Mouse (Mus musculus) forebrain, embryonic 16.5 days (tissue): ENCODE results near the gene Dnah7b. TPM values are rescaled to one million over a fixed set of nuclear protein-coding genes. Genes with fewer than 3 reads are reported as not detected.
A peak's percentile ranks its signal among the peaks of the same experiment; 100 is the strongest.
"Not testable (repeated sequence)": the region's sequence is repeated elsewhere in the genome, so short reads cannot be mapped to it uniquely, and the experiment has no call there.

Source experiments
- ATAC-seq: fragments of 200-750 bp; cut with Nextera tagmentation; 2 replicates; pipeline ENCODE4 v1.8.0; 2017; ENCODE audit warnings: mild to moderate bottlenecking, moderate library complexity
- H3K27ac ChIP-seq: fragments of 300-500 bp; sonication (generic); 2 replicates; pipeline ENCODE4 v1.5.1; 2014; ENCODE audit warnings: low read length, control low read depth
- H3K27me3 ChIP-seq: fragments of 300-500 bp; sonication (generic); replicated peaks from 2 replicates; pipeline ENCODE4 v1.6.1; 2014; ENCODE audit warnings: low read length; ENCODE audit not compliant: control insufficient read depth, insufficient read depth
- H3K36me3 ChIP-seq: fragments of 300-500 bp; sonication (generic); 2 replicates; pipeline ENCODE4 v1.6.1; 2014; ENCODE audit not compliant: control insufficient read depth, insufficient read depth
- H3K4me1 ChIP-seq: fragments of 300-500 bp; sonication (generic); replicated peaks from 2 replicates; pipeline ENCODE4 v1.6.1; 2014; ENCODE audit warnings: low read length; ENCODE audit not compliant: control insufficient read depth, insufficient read depth
- H3K4me2 ChIP-seq: fragments of 300-500 bp; sonication (generic); 2 replicates; pipeline ENCODE4 v1.6.1; 2014; ENCODE audit warnings: mild to moderate bottlenecking, low read length, control low read depth
- H3K4me3 ChIP-seq: fragments of 300-500 bp; sonication (generic); replicated peaks from 2 replicates; pipeline ENCODE4 v1.5.1; 2014; ENCODE audit warnings: mild to moderate bottlenecking, low read length, control low read depth
- H3K9ac ChIP-seq: fragments of 300-500 bp; sonication (generic); replicated peaks from 2 replicates; pipeline ENCODE4 v1.6.1; 2014; ENCODE audit warnings: low read depth, low read length, control low read depth
- H3K9me3 ChIP-seq: fragments of 300-500 bp; sonication (generic); 2 replicates; pipeline ENCODE4 v1.6.1; 2016; ENCODE audit warnings: low read length; ENCODE audit not compliant: control insufficient read depth
- WGBS: fragments of 180-500 bp; shearing (Covaris S2); extraction: QIAGEN DNeasy Blood & Tissue Kit; methylation state at CpG from one replicate; pipeline ENCODE4 v1.1.7; 2014; 5-methylcytosine and 5-hydroxymethylcytosine counted together
- polyA plus RNA-seq: library from polyadenylated mRNA; unstranded; fragments of >200 nt; fragmentation: Nextera tagmentation; extraction: Ambion mirVana; gene quantifications from 2 replicates; pipeline ENCODE4 v1.2.1, GENCODE M21; 2015

Gene Dnah7b
- polyA plus RNA-seq, 1 experiment from 2014 or later = 1.4 TPM

DNA sequence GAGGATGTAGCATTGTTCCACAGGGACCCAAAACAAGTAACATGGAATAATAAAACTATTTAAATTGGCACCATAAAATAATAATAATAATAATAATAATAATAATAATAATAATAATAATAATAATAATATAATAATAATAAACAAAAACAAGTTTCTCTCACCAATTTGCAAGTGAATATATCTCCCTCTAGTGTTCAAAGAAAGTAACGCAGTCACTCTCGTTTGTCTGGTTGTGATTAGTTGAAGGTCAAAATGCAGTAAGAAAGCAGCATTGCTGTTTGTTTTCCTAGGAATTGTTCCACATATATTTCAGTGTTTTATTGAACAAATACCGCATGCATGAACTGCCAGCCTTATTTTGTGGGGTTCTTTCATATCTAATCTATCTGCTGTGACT lies 350.8 kb downstream of the Dnah7b start:
- H3K9me3 ChIP-seq, H3K4me2 ChIP-seq, H3K4me3 ChIP-seq, H3K27me3 ChIP-seq, H3K9ac ChIP-seq, ATAC-seq, H3K27ac ChIP-seq, H3K4me1 ChIP-seq, H3K36me3 ChIP-seq: not testable (repeated sequence)
- 24% methylated on average over 3 of the region's 3 CpGs for WGBS

DNA sequence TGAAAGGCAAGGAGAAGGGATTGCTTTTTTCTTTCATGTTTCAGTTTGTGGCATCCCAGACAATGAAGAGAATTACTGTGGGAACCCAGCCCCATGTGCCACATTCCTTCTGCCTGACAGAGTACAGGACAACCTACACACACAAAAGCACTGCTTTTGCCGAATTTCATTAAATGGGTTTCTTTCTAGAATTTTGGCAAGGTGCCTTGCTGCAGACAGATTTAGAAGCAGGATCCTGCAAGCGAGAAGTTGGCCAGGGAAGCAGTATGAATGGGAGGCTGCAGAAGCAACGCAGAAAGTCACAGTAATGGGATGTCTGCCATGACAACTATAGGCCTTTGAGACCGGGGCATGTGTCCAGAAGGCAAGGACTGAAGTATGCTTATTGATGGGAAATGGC lies 352.9 kb downstream of the Dnah7b start:
- H3K27me3 ChIP-seq, H3K9ac ChIP-seq, H3K4me2 ChIP-seq, H3K4me3 ChIP-seq, H3K27ac ChIP-seq, H3K9me3 ChIP-seq, H3K36me3 ChIP-seq, H3K4me1 ChIP-seq: not testable (repeated sequence)
- WGBS = 22% methylated on average over 3 of the region's 4 CpGs
- ATAC-seq = peak; percentile 83

Other genes starting within 250 kb of the Dnah7b start
- not detected in 2 replicates for gene Gm5269, start 176.0 kb upstream of the Dnah7b start, polyA plus RNA-seq
- 26.5 and 34.6 TPM in 2 replicates for gene Slc40a1, start 139.8 kb upstream of the Dnah7b start, polyA plus RNA-seq